Mouse (Mus musculus) limb, embryonic 12.5 days (tissue): ENCODE measurements around the gene Lamc3. TPM values are rescaled to one million over a fixed set of nuclear protein-coding genes. Genes with fewer than 3 reads are reported as not detected.
A peak's percentile ranks its signal among the peaks of the same experiment; 100 is the strongest.

Experiments used
- ATAC-seq: fragments of 200-750 bp; cut with Nextera tagmentation; 2 replicates; pipeline ENCODE4 v1.8.0; 2017; ENCODE audit warnings: low read depth, moderate TSS enrichment; ENCODE audit not compliant: insufficient number of reproducible peaks, insufficient read depth, low FRiP score, low TSS enrichment
- H3K27ac ChIP-seq: fragments of 300-500 bp; sonication (generic); 2 replicates; pipeline ENCODE4 v1.5.1; 2016; ENCODE audit warnings: mild to moderate bottlenecking, moderate library complexity
- H3K27me3 ChIP-seq: fragments of 300-500 bp; sonication (generic); 2 replicates; pipeline ENCODE4 v1.6.1; 2016; ENCODE audit warnings: mild to moderate bottlenecking, moderate library complexity
- H3K36me3 ChIP-seq: fragments of 300-500 bp; sonication (generic); 2 replicates; pipeline ENCODE4 v1.6.1; 2016; ENCODE audit warnings: mild to moderate bottlenecking, moderate library complexity
- H3K4me1 ChIP-seq: fragments of 300-500 bp; sonication (generic); replicated peaks from 2 replicates; pipeline ENCODE4 v1.6.1; 2016
- H3K4me2 ChIP-seq: fragments of 300-500 bp; sonication (generic); 2 replicates; pipeline ENCODE4 v1.6.1; 2016; ENCODE audit warnings: mild to moderate bottlenecking, moderate library complexity
- H3K4me3 ChIP-seq: fragments of 300-500 bp; sonication (generic); replicated peaks from 2 replicates; pipeline ENCODE4 v1.5.1; 2016; ENCODE audit warnings: mild to moderate bottlenecking
- H3K9ac ChIP-seq: fragments of 300-500 bp; sonication (generic); replicated peaks from 2 replicates; pipeline ENCODE4 v1.6.1; 2016; ENCODE audit warnings: mild to moderate bottlenecking, moderate library complexity
- H3K9me3 ChIP-seq: fragments of 300-500 bp; sonication (generic); 2 replicates; pipeline ENCODE4 v1.6.1; 2016; ENCODE audit warnings: mild to moderate bottlenecking, moderate library complexity
- WGBS: fragments of 180-500 bp; shearing (Covaris S2); methylation state at CpG from one replicate; pipeline ENCODE4 v1.1.7; 2016; 5-methylcytosine and 5-hydroxymethylcytosine counted together
- polyA plus RNA-seq: library from polyadenylated mRNA; unstranded; fragments of >200 nt; fragmentation: Nextera tagmentation; extraction: Ambion mirVana; gene quantifications from 2 replicates; pipeline ENCODE4 v1.2.1, GENCODE M21; 2016

The Lamc3 gene
- polyA plus RNA-seq, 1 experiment from 2014 or later = 0.21 TPM

- H3K27me3 ChIP-seq = no peaks in the 10 kb centered on the region
- no peak overlapping the region for H3K4me2 ChIP-seq
- no peak overlapping the region for H3K27ac ChIP-seq
- H3K9me3 ChIP-seq = no peaks in the 10 kb centered on the region
- 91% methylated on average over 9 of the region's 9 CpGs for WGBS
- H3K36me3 ChIP-seq = peaks cover 68% of the 10 kb centered on the region
- H3K9ac ChIP-seq = no peak overlapping the region
- no peak overlapping the region for H3K4me3 ChIP-seq
- no peak for ATAC-seq
- peaks cover 25% of the 10 kb centered on the region for H3K4me1 ChIP-seq
Observed at GRCm38 (mm10) chr2:31954779-31955181, 67.7 kb downstream of the Lamc3 start.

DNA sequence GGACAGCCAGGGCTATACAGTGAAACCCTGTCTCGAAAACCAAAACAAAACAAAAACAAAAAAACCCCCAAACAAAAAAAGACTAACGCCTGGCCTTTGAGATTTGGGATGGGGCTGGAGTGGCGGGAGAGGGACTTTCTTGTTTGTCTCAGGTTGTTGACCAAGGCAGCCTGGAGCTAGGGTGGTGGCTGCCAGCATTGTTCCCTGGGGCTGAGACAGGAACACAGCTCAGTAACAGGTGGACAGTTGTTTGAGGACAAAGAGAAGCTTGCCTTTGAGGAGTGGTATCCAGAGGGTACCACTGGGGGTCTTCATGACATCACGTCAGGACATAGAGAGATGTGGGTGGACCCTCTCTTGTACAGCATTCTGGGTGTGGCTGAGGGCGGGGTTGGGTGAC is 68.6 kb downstream of the Lamc3 start:
- Histone ChIP-seq H3K4me3 (no peak overlapping the region), H3K4me2 (no peak overlapping the region), H3K36me3 (peaks cover 77% of the 10 kb centered on the region), H3K27me3 (no peaks in the 10 kb centered on the region), H3K27ac (no peak overlapping the region), H3K9ac (no peak overlapping the region), H3K4me1 (peaks cover 25% of the 10 kb centered on the region), H3K9me3 (no peaks in the 10 kb centered on the region)
- no peak for ATAC-seq
- 85% methylated on average over 5 of the region's 5 CpGs for WGBS

DNA sequence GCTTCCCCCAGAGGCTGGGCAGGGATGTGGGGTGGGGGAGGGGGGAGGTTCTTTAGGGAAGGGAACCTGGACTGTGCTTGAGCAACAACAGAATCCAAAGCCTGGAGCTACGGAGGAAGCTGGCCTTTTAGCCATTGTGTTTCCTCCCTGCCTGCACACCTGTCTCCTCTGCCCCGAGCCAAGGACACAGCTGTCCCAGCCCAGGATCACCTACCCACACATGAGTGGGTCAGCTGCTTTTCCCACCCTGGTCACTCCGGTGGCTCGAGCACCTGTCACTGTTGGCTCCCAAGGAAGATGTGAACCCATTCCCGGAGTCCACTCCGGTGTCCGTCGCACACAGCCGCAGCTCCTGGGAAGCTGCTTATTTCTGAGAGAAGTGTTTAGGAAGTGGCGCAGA is 70.1 kb downstream of the Lamc3 start:
- 88% methylated on average over 10 of the region's 10 CpGs for WGBS
- H3K9ac ChIP-seq = no peak overlapping the region
- peaks cover 90% of the 10 kb centered on the region for H3K36me3 ChIP-seq

GRCm38 (mm10) chr2:31960986-31961385 is 73.9 kb downstream of the Lamc3 start:
- no peaks in the 10 kb centered on the region for H3K9me3 ChIP-seq
- H3K27me3 ChIP-seq = no peaks in the 10 kb centered on the region
- no peak for ATAC-seq
- no peaks in the 10 kb centered on the region for H3K4me1 ChIP-seq
- no peak overlapping the region for H3K4me2 ChIP-seq
- H3K9ac ChIP-seq = no peak overlapping the region
- WGBS = 94% methylated on average over 8 of the region's 8 CpGs
- H3K36me3 ChIP-seq = peaks cover 81% of the 10 kb centered on the region
- 0 out of 2 replicates have a peak overlapping the region, but pooled peaks have one; percentile 73 for H3K27ac ChIP-seq
- H3K4me3 ChIP-seq = no peak overlapping the region

More for the DNA sequence above, 70.1 kb downstream of the Lamc3 start:
- H3K4me3 ChIP-seq = no peak overlapping the region
- ATAC-seq = no peak
- H3K4me2 ChIP-seq = no peak overlapping the region
- no peaks in the 10 kb centered on the region for H3K27me3 ChIP-seq
- H3K27ac ChIP-seq = no peak overlapping the region
- H3K9me3 ChIP-seq = no peaks in the 10 kb centered on the region
- peaks cover 11% of the 10 kb centered on the region for H3K4me1 ChIP-seq

DNA sequence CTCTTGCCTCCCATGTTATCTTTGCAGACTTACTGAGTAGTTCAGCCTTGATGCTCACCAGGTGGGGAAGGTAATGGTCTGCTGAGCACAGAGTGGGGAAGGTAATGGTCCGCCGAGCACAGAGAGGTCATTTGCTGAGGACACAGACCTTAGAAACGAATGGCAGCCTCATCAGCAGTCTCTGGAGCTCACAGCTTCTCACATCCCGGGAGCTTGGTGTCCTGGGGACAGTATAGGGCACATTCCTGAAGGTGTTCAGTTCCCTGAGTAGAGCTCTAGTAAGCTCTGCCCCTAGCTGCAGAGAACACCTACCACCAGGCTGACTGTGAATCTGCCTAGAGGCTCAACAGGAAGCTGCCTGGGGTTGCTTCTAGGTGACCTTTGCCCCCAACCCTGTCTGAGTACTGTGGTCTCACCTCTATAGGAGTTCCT is 74.7 kb downstream of the Lamc3 start:
- H3K4me3 ChIP-seq = no peak overlapping the region
- H3K9ac ChIP-seq = no peak overlapping the region
- H3K9me3 ChIP-seq = no peaks in the 10 kb centered on the region
- ATAC-seq = no peak
- peak overlapping the region; percentile 73; the same call in 1 of the 2 replicates for H3K27ac ChIP-seq
- H3K4me2 ChIP-seq = no peak overlapping the region
- 80% methylated on average over 4 of the region's 4 CpGs for WGBS
- no peaks in the 10 kb centered on the region for H3K4me1 ChIP-seq
- no peaks in the 10 kb centered on the region for H3K27me3 ChIP-seq
- peaks cover 83% of the 10 kb centered on the region for H3K36me3 ChIP-seq

DNA sequence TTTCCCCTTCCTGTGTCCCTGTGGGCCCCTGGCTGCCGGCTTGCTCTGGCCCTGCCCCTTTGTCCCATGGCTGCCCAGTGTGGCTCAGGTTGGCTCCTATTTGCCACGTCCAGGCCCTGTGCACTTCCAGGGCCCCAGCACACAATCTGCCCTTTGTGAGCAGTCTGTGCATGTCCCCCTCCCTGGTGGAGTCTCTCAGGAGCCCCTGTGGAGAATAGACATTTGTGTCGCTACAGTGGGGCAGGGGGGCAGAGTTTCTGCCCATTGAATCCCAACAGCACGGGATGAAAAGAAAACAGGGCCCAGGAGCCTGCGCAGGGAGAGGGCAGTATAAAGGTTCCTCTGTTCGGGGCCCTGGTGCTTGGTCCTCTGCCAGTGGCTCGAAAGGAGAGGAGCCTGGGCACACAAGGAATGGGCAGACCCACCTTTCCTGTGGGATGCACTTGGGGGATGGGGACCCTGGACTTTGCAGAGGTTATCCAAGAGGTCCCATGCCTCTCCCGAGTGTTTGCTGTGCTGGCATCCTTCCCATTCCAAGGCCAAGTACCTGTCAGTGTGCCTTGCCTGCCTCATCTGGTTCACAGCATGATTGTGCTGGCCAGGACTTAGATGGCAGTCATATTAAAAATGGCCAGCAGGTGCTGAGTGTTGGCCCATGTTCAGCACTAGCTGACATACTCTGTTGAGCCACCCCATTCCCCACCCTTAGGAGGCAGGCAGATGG is 75.6 kb downstream of the Lamc3 start:
- Histone ChIP-seq H3K4me3 (no peak overlapping the region), H3K27ac (peak overlapping the region; percentile 73), H3K9me3 (no peaks in the 10 kb centered on the region), H3K36me3 (peaks cover 84% of the 10 kb centered on the region), H3K27me3 (no peaks in the 10 kb centered on the region), H3K4me1 (no peaks in the 10 kb centered on the region), H3K9ac (no peak overlapping the region), H3K4me2 (no peak overlapping the region)
- WGBS = 75% methylated on average over 8 of the region's 8 CpGs
- 0 out of 2 replicates have a peak, but pooled peaks have one; percentile 29 for ATAC-seq

- no peaks in the 10 kb centered on the region for H3K4me1 ChIP-seq
- 78% methylated on average over 7 of the region's 7 CpGs for WGBS
Observed at GRCm38 (mm10) chr2:31963491-31963890, 76.4 kb downstream of the Lamc3 start.

DNA sequence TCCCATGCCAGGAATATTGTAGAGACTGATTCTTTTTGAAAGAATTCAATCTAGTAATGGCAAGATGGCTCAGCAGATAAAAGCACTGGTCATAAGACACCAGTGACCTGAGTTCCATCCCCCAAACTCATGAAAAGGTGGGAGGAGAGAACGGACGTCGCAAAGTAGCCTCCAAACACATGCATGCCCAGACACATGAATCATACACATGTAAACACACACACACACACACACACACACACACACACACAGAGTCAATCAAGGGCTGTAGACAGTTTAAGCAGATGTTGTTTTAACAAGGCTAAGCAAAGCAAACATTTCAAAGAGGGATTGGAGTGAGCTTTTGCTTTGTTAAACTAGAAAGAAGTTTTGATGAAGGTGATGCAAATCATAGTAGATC is 77.1 kb downstream of the Lamc3 start:
- Histone ChIP-seq H3K4me1 (no peaks in the 10 kb centered on the region), H3K9ac (no peak overlapping the region), H3K27ac (no peak overlapping the region), H3K36me3 (peaks cover 85% of the 10 kb centered on the region), H3K27me3 (no peaks in the 10 kb centered on the region), H3K4me2 (no peak overlapping the region), H3K4me3 (no peak overlapping the region), H3K9me3 (no peaks in the 10 kb centered on the region)
- WGBS = 86% methylated on average over 3 of the region's 3 CpGs
- no peak for ATAC-seq

More at GRCm38 (mm10) chr2:31963491-31963890, 76.4 kb downstream of the Lamc3 start:
- no peaks in the 10 kb centered on the region for H3K9me3 ChIP-seq
- peak overlapping the region; percentile 73; the same call in 1 of the 2 replicates for H3K27ac ChIP-seq
- H3K4me2 ChIP-seq = no peak overlapping the region
- no peaks in the 10 kb centered on the region for H3K27me3 ChIP-seq
- no peak for ATAC-seq
- 0 out of 2 replicates have a peak overlapping the region, but pooled peaks have one; percentile 4 for H3K9ac ChIP-seq
- H3K4me3 ChIP-seq = no peak overlapping the region
- peaks cover 85% of the 10 kb centered on the region for H3K36me3 ChIP-seq

DNA sequence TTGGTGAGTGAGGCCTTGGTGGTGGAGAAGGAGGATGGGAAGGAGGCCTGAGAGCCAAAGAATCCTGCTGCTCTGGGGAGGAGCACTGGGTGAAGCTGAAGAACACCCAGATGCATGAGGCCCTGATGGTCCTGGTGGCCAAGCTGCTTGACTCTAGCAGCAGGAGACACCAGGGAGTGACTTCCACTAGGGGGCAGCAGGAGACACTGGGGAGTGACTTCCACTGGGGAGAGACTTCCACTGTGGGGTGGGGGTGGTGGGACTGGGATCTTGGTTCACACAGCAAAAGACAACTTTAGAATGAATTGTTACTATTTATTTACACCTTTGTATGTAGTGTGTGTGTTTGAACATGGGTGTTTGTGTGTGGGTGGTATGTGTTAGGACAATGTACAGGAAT is 78.0 kb downstream of the Lamc3 start:
- peaks cover 83% of the 10 kb centered on the region for H3K36me3 ChIP-seq
- no peaks in the 10 kb centered on the region for H3K9me3 ChIP-seq
- ATAC-seq = no peak
- no peak overlapping the region for H3K4me2 ChIP-seq
- H3K4me3 ChIP-seq = no peak overlapping the region
- H3K27ac ChIP-seq = no peak overlapping the region
- H3K4me1 ChIP-seq = no peaks in the 10 kb centered on the region
- no peaks in the 10 kb centered on the region for H3K27me3 ChIP-seq
- no peak overlapping the region for H3K9ac ChIP-seq

- H3K4me2 ChIP-seq = no peak overlapping the region
- H3K4me3 ChIP-seq = no peak overlapping the region
- no peaks in the 10 kb centered on the region for H3K27me3 ChIP-seq
- no peaks in the 10 kb centered on the region for H3K9me3 ChIP-seq
- peaks cover 83% of the 10 kb centered on the region for H3K36me3 ChIP-seq
- 77% methylated on average over 8 of the region's 8 CpGs for WGBS
- no peak overlapping the region for H3K27ac ChIP-seq
- H3K4me1 ChIP-seq = no peaks in the 10 kb centered on the region
- no peak overlapping the region for H3K9ac ChIP-seq
- ATAC-seq = no peak
Observed at GRCm38 (mm10) chr2:31966801-31967200, 79.7 kb downstream of the Lamc3 start.

DNA sequence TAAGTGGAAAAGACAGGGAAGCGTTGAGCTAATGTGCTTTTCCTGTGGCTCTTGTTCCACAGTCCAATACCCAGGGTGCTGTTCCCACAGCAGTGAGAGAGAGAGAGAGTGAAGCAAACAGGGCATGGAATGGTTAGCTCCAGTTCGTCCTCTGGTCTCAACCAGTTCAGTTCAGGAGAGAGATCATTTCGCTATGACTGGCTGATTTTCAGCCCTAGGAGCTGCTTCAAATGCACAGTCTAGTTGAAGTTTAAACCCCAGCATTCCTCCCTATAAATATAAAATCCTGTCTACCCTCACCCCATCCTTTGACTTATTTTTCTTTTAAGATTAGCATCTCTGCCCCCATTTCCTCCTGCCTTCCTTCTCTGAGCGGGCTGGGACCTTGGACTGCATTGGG is 85.5 kb downstream of the Lamc3 start:
- no peak for ATAC-seq
- Histone ChIP-seq H3K4me2 (no peak overlapping the region), H3K9ac (no peak overlapping the region), H3K27me3 (no peaks in the 10 kb centered on the region), H3K36me3 (peaks cover 63% of the 10 kb centered on the region), H3K4me3 (no peak overlapping the region), H3K27ac (no peak overlapping the region), H3K9me3 (no peaks in the 10 kb centered on the region), H3K4me1 (peaks cover 18% of the 10 kb centered on the region)
- 88% methylated on average over 4 of the region's 4 CpGs for WGBS
